Mouse (Mus musculus) stomach, embryonic 15.5 days (tissue): ENCODE data around the gene Tfrc. TPM values are rescaled to one million over a fixed set of nuclear protein-coding genes. Genes with fewer than 3 reads are reported as not detected.

Experiments
- ATAC-seq: fragments of 200-750 bp; cut with Nextera tagmentation; 2 replicates; pipeline ENCODE4 v1.8.0; 2017; ENCODE audit warnings: low read depth, moderate number of reproducible peaks, moderate TSS enrichment; ENCODE audit not compliant: insufficient read depth, low FRiP score
- H3K27ac ChIP-seq: fragments of 300-500 bp; sonication (generic); 2 replicates; pipeline ENCODE4 v1.5.1; 2015; ENCODE audit warnings: mild to moderate bottlenecking, inconsistent platforms
- H3K27me3 ChIP-seq: fragments of 300-500 bp; sonication (generic); replicated peaks from 2 replicates; pipeline ENCODE4 v1.6.1; 2015; ENCODE audit warnings: inconsistent platforms
- H3K36me3 ChIP-seq: fragments of 300-500 bp; sonication (generic); 2 replicates; pipeline ENCODE4 v1.6.1; 2015; ENCODE audit warnings: inconsistent platforms
- H3K4me1 ChIP-seq: fragments of 300-500 bp; sonication (generic); 2 replicates; pipeline ENCODE4 v1.6.1; 2015; ENCODE audit warnings: inconsistent platforms
- H3K4me2 ChIP-seq: fragments of 300-500 bp; sonication (generic); 2 replicates; pipeline ENCODE4 v1.6.1; 2015; ENCODE audit warnings: mild to moderate bottlenecking, inconsistent platforms
- H3K4me3 ChIP-seq: fragments of 300-500 bp; sonication (generic); replicated peaks from 2 replicates; pipeline ENCODE4 v1.5.1; 2015; ENCODE audit warnings: inconsistent platforms
- H3K9ac ChIP-seq: fragments of 300-500 bp; sonication (generic); 2 replicates; pipeline ENCODE4 v1.6.1; 2015; ENCODE audit warnings: inconsistent platforms
- H3K9me3 ChIP-seq: fragments of 300-500 bp; sonication (generic); 2 replicates; pipeline ENCODE4 v1.6.1; 2016; ENCODE audit warnings: inconsistent platforms
- WGBS: fragments of 180-500 bp; shearing (Covaris S2); methylation state at CpG from one replicate; pipeline ENCODE4 v1.1.7; 2015; 5-methylcytosine and 5-hydroxymethylcytosine counted together
- polyA plus RNA-seq: library from polyadenylated mRNA; unstranded; fragments of >200 nt; fragmentation: Nextera tagmentation; extraction: Ambion mirVana; gene quantifications from 2 replicates; pipeline ENCODE4 v1.2.1, GENCODE M21; 2015

Tfrc gene
- polyA plus RNA-seq, 1 experiment from 2014 or later = 68.8 TPM

- 78% methylated on average over 2 of the region's 2 CpGs for WGBS
- Histone ChIP-seq H3K4me3 (no peak overlapping the region), H3K4me1 (peaks cover 66% of the 10 kb centered on the region), H3K9ac (no peak overlapping the region), H3K27me3 (no peaks in the 10 kb centered on the region), H3K9me3 (no peaks in the 10 kb centered on the region), H3K4me2 (no peak overlapping the region), H3K36me3 (0 out of 2 replicates have a peak, but pooled peaks cover 2% of the 10 kb centered on the region), H3K27ac (no peak overlapping the region)
- no peak for ATAC-seq
These were observed 55.5 kb downstream of the Tfrc start for GRCm38 (mm10) chr16:32664211-32664610.

- Histone ChIP-seq H3K4me1 (peaks cover 54% of the 10 kb centered on the region), H3K9me3 (no peaks in the 10 kb centered on the region), H3K4me2 (no peak overlapping the region), H3K9ac (no peak overlapping the region), H3K4me3 (no peak overlapping the region), H3K27ac (peak overlapping the region; percentile 55), H3K27me3 (no peaks in the 10 kb centered on the region), H3K36me3 (peaks cover 4% of the 10 kb centered on the region)
- WGBS = 51% methylated on average over 11 of the region's 11 CpGs
- peak; percentile 69 for ATAC-seq
These were observed 57.3 kb downstream of the Tfrc start for GRCm38 (mm10) chr16:32665851-32666665.

GRCm38 (mm10) chr16:32666671-32667551 lies 58.2 kb downstream of the Tfrc start:
- 70% methylated on average over 9 of the region's 9 CpGs for WGBS
- ATAC-seq = no peak
- Histone ChIP-seq H3K4me1 (peaks cover 54% of the 10 kb centered on the region), H3K4me3 (no peak overlapping the region), H3K27me3 (no peaks in the 10 kb centered on the region), H3K9me3 (no peaks in the 10 kb centered on the region), H3K4me2 (no peak overlapping the region), H3K36me3 (peaks cover 12% of the 10 kb centered on the region), H3K27ac (peak overlapping the region; percentile 55; the same call in 1 of the 2 replicates), H3K9ac (no peak overlapping the region)

- WGBS = 53% methylated on average over 3 of the region's 3 CpGs
- Histone ChIP-seq H3K4me2 (no peak overlapping the region), H3K27ac (no peak overlapping the region), H3K9ac (no peak overlapping the region), H3K36me3 (peaks cover 18% of the 10 kb centered on the region), H3K4me3 (no peak overlapping the region), H3K27me3 (no peaks in the 10 kb centered on the region), H3K4me1 (peaks cover 52% of the 10 kb centered on the region), H3K9me3 (no peaks in the 10 kb centered on the region)
- no peak for ATAC-seq
These were observed 58.8 kb downstream of the Tfrc start for GRCm38 (mm10) chr16:32667552-32667872.

GRCm38 (mm10) chr16:32668030-32668429 lies 59.3 kb downstream of the Tfrc start:
- Histone ChIP-seq H3K4me1 (peaks cover 55% of the 10 kb centered on the region), H3K9me3 (no peaks in the 10 kb centered on the region), H3K9ac (no peak overlapping the region), H3K4me2 (no peak overlapping the region), H3K27ac (no peak overlapping the region), H3K4me3 (no peak overlapping the region), H3K36me3 (peaks cover 18% of the 10 kb centered on the region), H3K27me3 (no peaks in the 10 kb centered on the region)
- ATAC-seq = no peak
- WGBS = 69% methylated on average over 10 of the region's 10 CpGs

- Histone ChIP-seq H3K9me3 (no peaks in the 10 kb centered on the region), H3K27ac (no peak overlapping the region), H3K4me1 (peaks cover 51% of the 10 kb centered on the region), H3K27me3 (no peaks in the 10 kb centered on the region), H3K9ac (no peak overlapping the region), H3K4me3 (no peak overlapping the region), H3K4me2 (no peak overlapping the region), H3K36me3 (peaks cover 18% of the 10 kb centered on the region)
- no peak for ATAC-seq
- 72% methylated on average over 4 of the region's 4 CpGs for WGBS
These were observed 59.8 kb downstream of the Tfrc start for GRCm38 (mm10) chr16:32668472-32668871.

- Histone ChIP-seq H3K4me3 (no peak overlapping the region), H3K4me2 (no peak overlapping the region), H3K27ac (no peak overlapping the region), H3K9me3 (no peaks in the 10 kb centered on the region), H3K9ac (no peak overlapping the region), H3K4me1 (peaks cover 49% of the 10 kb centered on the region), H3K27me3 (no peaks in the 10 kb centered on the region), H3K36me3 (peaks cover 18% of the 10 kb centered on the region)
- ATAC-seq = no peak
- 89% methylated on average over 10 of the region's 10 CpGs for WGBS
These were observed 60.5 kb downstream of the Tfrc start for GRCm38 (mm10) chr16:32669243-32669642.

- Histone ChIP-seq H3K9me3 (no peaks in the 10 kb centered on the region), H3K4me2 (no peak overlapping the region), H3K27ac (no peak overlapping the region), H3K4me3 (no peak overlapping the region), H3K4me1 (peaks cover 46% of the 10 kb centered on the region), H3K27me3 (no peaks in the 10 kb centered on the region), H3K36me3 (peaks cover 21% of the 10 kb centered on the region), H3K9ac (no peak overlapping the region)
- no peak for ATAC-seq
- 71% methylated on average over 10 of the region's 10 CpGs for WGBS
These were observed 61.8 kb downstream of the Tfrc start for GRCm38 (mm10) chr16:32670354-32671124.

- no peak overlapping the region for H3K4me2 ChIP-seq
- H3K4me1 ChIP-seq = peaks cover 38% of the 10 kb centered on the region
- H3K4me3 ChIP-seq = no peak overlapping the region
- H3K9ac ChIP-seq = no peak overlapping the region
- H3K27ac ChIP-seq = no peak overlapping the region
- WGBS = 88% methylated on average over 13 of the region's 13 CpGs
- ATAC-seq = no peak
- H3K36me3 ChIP-seq = peaks cover 29% of the 10 kb centered on the region
- H3K9me3 ChIP-seq = no peaks in the 10 kb centered on the region
- no peaks in the 10 kb centered on the region for H3K27me3 ChIP-seq
These were observed 62.6 kb downstream of the Tfrc start for GRCm38 (mm10) chr16:32671206-32671887.

GRCm38 (mm10) chr16:32672250-32672649 lies 63.5 kb downstream of the Tfrc start:
- Histone ChIP-seq H3K9ac (no peak overlapping the region), H3K27me3 (no peaks in the 10 kb centered on the region), H3K4me1 (peaks cover 37% of the 10 kb centered on the region), H3K4me3 (no peak overlapping the region), H3K27ac (no peak overlapping the region), H3K9me3 (no peaks in the 10 kb centered on the region), H3K36me3 (peaks cover 31% of the 10 kb centered on the region), H3K4me2 (no peak overlapping the region)
- 77% methylated on average over 7 of the region's 7 CpGs for whole genome bisulfite sequencing
- no peak for ATAC-seq

GRCm38 (mm10) chr16:32672861-32673560 lies 64.3 kb downstream of the Tfrc start:
- Histone ChIP-seq H3K9ac (no peak overlapping the region), H3K4me1 (peaks cover 35% of the 10 kb centered on the region), H3K9me3 (no peaks in the 10 kb centered on the region), H3K36me3 (peaks cover 33% of the 10 kb centered on the region), H3K4me3 (no peak overlapping the region), H3K27ac (no peak overlapping the region), H3K4me2 (no peak overlapping the region), H3K27me3 (no peaks in the 10 kb centered on the region)
- ATAC-seq = no peak
- 70% methylated on average over 13 of the region's 13 CpGs for WGBS
